Mouse (Mus musculus) megakaryocyte, embryonic 14.5 days (primary cell): Measurements from ENCODE around the gene Ifitm2. TPM values are rescaled to one million over a fixed set of nuclear protein-coding genes. Genes with fewer than 3 reads are reported as not detected.

ENCODE experiments used
- H3K27me3 ChIP-seq: replicated peaks from 2 replicates; pipeline ENCODE3; 2012; ENCODE audit warnings: inconsistent platforms
- H3K36me3 ChIP-seq: replicated peaks from 2 replicates; pipeline ENCODE3; 2012; ENCODE audit warnings: low read length, inconsistent platforms, mixed read lengths
- H3K4me1 ChIP-seq: 2 replicates; pipeline ENCODE4 v1.6.1; 2012; ENCODE audit warnings: inconsistent platforms
- H3K4me3 ChIP-seq: replicated peaks from 2 replicates; pipeline ENCODE3; 2012; ENCODE audit warnings: moderate library complexity, mild to moderate bottlenecking, inconsistent platforms
- H3K9me3 ChIP-seq: 2 replicates; pipeline ENCODE4 v1.6.1; 2012; ENCODE audit warnings: inconsistent platforms
- FLI1 ChIP-seq: IDR thresholded peaks from 2 replicates; pipeline ENCODE4 v1.6.1; 2012; ENCODE audit warnings: low read length, inconsistent platforms, mixed read lengths
- GATA1 ChIP-seq: IDR thresholded peaks from 3 replicates; pipeline ENCODE4 v1.6.1; 2012; ENCODE audit warnings: mixed read lengths, low read length, inconsistent platforms, borderline replicate concordance
- polyA plus RNA-seq: library from polyadenylated mRNA; stranded (reverse); fragments of >175 nt; gene quantifications from 2 replicates; pipeline ENCODE4 v1.2.3, GENCODE M21; 2012; ENCODE audit warnings: low replicate concordance; ENCODE audit not compliant: insufficient read depth

Gene Ifitm2
- 93.8 and 722 TPM in 2 replicates for polyA plus RNA-seq

GRCm38 (mm10) chr7:140955758-140956555 is at the start of gene Ifitm2, which contains the start of gene Gm45717:
Gene Ifitm2, minus strand, starts transcription at chr7:140955987.
Gene Gm45717, minus strand, starts transcription at chr7:140955937.
- TF ChIP-seq FLI1 (no peak), GATA1 (no peak)
- no peaks in the 10 kb centered on the region for H3K27me3 ChIP-seq
- peak within 1 kb of the TSS; percentile 95 for H3K4me3 ChIP-seq
- H3K4me1 ChIP-seq, result peaks cover 89% of the 10 kb centered on the region
- no peaks in the 10 kb centered on the region for H3K9me3 ChIP-seq
- H3K36me3 ChIP-seq, result peaks cover 35% of the 10 kb centered on the region

GRCm38 (mm10) chr7:141003248-141004010 is 47.6 kb upstream of the Ifitm2 start:
- Histone ChIP-seq H3K4me1 (peaks cover 52% of the 10 kb centered on the region), H3K36me3 (peaks cover 3% of the 10 kb centered on the region), H3K27me3 (no peaks in the 10 kb centered on the region), H3K4me3 (no peak overlapping the region), H3K9me3 (peaks cover 6% of the 10 kb centered on the region; the same call in 1 of the 2 replicates)
- TF ChIP-seq GATA1 (no peak), FLI1 (no peak)

GRCm38 (mm10) chr7:141000881-141001708 is 45.3 kb upstream of the Ifitm2 start:
- no peak for TF ChIP-seq GATA1
- TF ChIP-seq FLI1, result no peak
- H3K4me3 ChIP-seq, result no peak overlapping the region
- peaks cover 6% of the 10 kb centered on the region; the same call in 1 of the 2 replicates for H3K9me3 ChIP-seq
- peaks cover 3% of the 10 kb centered on the region for H3K36me3 ChIP-seq
- H3K4me1 ChIP-seq, result peaks cover 42% of the 10 kb centered on the region
- no peaks in the 10 kb centered on the region for H3K27me3 ChIP-seq

DNA sequence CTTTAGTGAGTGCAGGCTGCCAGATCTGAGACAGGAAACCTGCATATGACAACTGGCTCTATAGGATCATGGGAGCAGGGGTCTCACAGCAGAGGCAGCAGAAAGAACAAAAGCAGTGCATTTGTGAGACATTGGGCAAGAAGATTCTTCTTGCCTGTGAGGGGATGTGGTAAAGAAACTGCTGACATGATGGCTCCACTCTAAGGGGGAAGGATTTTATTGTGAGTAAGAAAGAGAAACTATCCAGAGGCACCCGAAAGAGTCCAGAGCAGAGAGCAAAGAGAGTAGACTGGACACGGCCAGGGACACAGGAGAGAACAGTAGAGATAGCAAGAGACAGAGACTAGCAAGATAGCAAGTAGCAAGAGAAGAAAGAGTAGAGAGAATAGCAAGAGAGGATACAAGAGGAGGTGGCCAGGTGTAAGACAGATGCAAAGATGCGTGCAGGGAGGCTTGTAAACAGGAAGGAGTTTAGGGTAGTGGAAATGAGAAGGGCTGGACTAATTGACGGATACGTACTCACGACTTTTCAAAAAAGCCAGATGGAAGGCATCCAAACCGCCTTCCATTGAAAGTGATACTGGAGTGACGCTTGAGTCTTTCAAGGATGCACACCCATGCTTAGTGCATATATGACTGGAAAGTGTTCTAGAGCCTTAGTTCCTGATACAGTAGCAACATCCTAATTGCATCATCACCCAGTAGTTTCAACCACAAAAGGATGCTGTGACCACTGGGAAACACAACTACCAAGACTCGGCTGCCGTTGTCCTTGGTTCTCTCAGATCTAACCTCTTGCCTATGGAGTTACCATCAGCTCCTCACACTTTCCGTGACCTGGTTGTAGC is 43.3 kb upstream of the Ifitm2 start:
- Histone ChIP-seq H3K27me3 (no peaks in the 10 kb centered on the region), H3K9me3 (peaks cover 6% of the 10 kb centered on the region; the same call in 1 of the 2 replicates), H3K4me1 (peaks cover 46% of the 10 kb centered on the region), H3K36me3 (no peaks in the 10 kb centered on the region), H3K4me3 (peak overlapping the region; percentile 70)
- TF ChIP-seq GATA1, result no peak
- TF ChIP-seq FLI1, result no peak

- Histone ChIP-seq H3K27me3 (no peaks in the 10 kb centered on the region), H3K4me1 (peaks cover 40% of the 10 kb centered on the region), H3K36me3 (no peaks in the 10 kb centered on the region), H3K4me3 (no peak overlapping the region), H3K9me3 (no peaks in the 10 kb centered on the region)
- TF ChIP-seq FLI1, result no peak
- no peak for TF ChIP-seq GATA1
Observed at GRCm38 (mm10) chr7:140997817-140998216, 42.0 kb upstream of the Ifitm2 start.

- no peaks in the 10 kb centered on the region for H3K27me3 ChIP-seq
- H3K36me3 ChIP-seq, result peaks cover 1% of the 10 kb centered on the region
- H3K4me1 ChIP-seq, result peaks cover 68% of the 10 kb centered on the region
- H3K4me3 ChIP-seq, result peak overlapping the region; percentile 90
- peaks cover under 1% of the 10 kb centered on the region; the same call in 1 of the 2 replicates for H3K9me3 ChIP-seq
- TF ChIP-seq GATA1 (no peak), FLI1 (no peak)
Observed at GRCm38 (mm10) chr7:140991117-140991689, 35.4 kb upstream of the Ifitm2 start.

DNA sequence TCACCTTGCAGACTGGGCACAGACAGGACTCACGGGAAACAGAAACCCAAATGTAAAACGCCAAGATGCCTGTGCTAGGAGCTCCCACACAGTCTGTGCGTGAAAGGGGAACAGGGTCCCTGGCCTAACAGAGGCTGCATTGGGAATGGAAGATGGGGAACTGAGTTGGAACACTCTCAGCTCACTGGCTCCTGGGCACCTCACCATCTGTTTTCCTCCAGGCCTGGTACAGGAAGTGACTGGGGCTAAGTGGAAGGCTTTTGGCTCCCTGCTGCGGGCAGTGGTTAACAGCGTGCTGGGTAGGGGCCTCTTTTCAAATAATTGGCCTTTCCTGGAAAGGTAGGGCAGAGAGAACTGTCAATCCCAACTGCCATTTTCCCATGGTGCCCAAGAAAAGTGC is 34.8 kb upstream of the Ifitm2 start:
- peak overlapping the region; percentile 90 for H3K4me3 ChIP-seq
- H3K36me3 ChIP-seq, result peaks cover 7% of the 10 kb centered on the region
- TF ChIP-seq GATA1, result no peak
- H3K4me1 ChIP-seq, result peaks cover 73% of the 10 kb centered on the region
- no peaks in the 10 kb centered on the region for H3K27me3 ChIP-seq
- H3K9me3 ChIP-seq, result peaks cover 6% of the 10 kb centered on the region

DNA sequence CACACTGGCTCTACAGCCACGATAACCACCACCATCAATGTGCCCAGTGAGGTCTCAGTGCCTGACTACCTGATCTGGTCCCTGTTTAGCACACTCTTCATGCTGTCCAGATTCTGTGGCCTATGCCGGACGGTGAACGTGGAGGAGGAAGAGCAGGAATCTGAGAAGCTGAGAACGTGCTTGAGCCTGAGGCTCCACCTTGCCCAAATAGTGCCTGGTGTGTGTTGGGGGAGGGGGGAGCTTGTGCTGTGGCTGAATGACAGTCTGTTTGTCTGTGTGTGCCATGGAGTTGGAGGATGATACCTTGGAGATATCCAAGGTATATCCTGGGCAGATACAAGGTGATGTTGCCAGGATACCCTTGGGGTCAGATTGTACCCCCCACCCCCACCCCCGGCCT is 34.4 kb upstream of the Ifitm2 start:
- Histone ChIP-seq H3K9me3 (peaks cover 6% of the 10 kb centered on the region), H3K4me3 (peak overlapping the region; percentile 90), H3K27me3 (no peaks in the 10 kb centered on the region), H3K36me3 (peaks cover 7% of the 10 kb centered on the region), H3K4me1 (peaks cover 73% of the 10 kb centered on the region)
- no peak for TF ChIP-seq GATA1
- TF ChIP-seq FLI1, result no peak
